Mouse (Mus musculus): ENCODE data around the gene Slc7a15. TPM values are rescaled to one million over a fixed set of nuclear protein-coding genes. Genes with fewer than 3 reads are reported as not detected.

Gene Slc7a15
- polyA plus RNA-seq, 1 experiment from 2014 or later, result not detected

DNA sequence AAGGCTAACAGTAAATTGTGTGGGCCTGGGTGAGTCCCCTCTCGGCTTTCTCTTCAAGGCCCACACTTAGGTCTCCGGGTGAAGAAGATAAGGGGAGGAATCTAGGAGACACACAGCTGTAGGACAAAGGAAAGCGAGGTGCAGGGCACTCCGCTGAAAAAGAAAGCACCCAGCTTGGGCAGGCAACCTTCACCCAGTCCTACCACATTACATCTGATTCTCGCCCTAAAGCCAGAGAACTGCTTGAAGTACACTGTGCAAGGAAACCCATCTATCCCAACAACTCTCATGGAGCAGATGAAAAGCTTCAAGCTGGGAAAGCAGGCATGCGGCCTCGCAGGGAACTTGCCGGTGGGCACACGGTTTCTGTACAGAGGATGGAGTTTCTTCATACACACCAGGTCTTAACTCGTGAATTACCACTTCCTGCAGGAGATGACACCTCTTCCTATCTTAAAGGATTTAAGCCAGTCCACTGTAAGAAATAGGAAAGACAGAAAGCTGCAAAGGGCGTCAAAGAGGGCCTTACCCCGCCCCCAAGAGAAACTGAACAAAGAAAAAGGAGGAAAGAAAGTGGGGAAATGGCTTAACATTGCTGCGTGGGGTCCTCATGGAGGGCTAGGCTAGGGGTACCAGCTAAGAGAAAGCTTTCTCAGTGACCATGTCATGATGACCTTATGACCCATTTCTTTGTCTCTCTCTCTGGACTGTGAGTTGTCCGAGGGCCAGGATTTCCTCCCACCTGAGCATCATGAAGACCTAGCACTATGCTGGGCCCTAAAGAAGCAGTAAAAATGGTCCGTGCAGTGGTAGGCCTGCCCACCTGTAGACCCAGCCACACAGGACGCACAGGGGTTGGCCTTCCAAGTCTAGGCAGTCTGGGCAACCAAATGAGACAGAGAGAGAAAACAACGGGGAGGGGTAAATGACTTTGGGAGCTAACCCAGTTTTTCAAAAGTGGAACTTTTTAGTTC lies 98.0 kb downstream of the Slc7a15 start:
- no peak for ATAC-seq (ENCODE audit: low FRiP score, low read depth)
- Histone ChIP-seq H3K4me3 (peak overlapping the region; percentile 85), H3K9ac (peak overlapping the region; percentile 71), H3K4me1 (peaks cover 36% of the 10 kb centered on the region), H3K36me3 (no peaks in the 10 kb centered on the region), H3K9me3 (no peaks in the 10 kb centered on the region), H3K27me3 (no peaks in the 10 kb centered on the region), H3K4me2 (replicated peaks) (peak overlapping the region; percentile 96), H3K27ac (peak overlapping the region; percentile 100)
- 55% methylated on average over 17 of the region's 17 CpGs for WGBS

DNA sequence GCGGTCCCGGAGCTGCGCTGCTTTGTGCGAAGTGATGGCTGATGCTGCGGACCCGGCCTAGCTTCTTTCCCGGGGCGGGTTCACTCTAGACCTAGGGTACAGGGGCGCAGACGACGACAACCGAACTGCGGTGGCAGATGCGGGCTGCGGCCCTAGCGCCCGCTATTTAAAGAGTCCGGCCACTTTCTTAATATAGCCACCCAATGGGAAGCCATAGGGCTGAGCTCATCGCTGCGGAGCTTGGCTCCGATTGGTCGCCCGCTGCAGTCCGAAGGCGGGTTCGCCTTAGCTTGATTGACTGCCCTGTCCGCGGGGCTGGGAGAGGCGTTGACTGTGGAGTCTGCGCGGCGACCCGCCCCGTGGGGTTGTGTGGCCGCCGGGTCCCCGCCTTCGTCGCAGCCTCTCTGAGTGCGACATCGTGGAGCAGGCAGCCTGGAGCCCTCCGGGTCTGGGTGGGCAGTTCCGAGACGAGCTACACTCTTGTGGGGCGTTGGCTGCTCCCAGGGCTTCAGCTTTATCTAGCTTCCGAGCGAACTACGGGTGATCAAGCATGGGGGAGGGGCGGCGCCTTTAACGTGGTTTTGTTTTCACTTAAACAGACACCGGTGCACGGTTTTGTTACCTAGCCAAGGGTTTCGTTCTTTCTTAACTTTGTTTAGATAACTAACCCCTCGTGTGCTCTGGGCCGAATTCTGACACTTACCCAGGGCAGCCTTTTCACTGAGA lies 98.8 kb downstream of the Slc7a15 start, which contains the start of gene Rhob:
Gene Rhob, minus strand, starts transcription at position 139 of the 726 bp plus-strand sequence.
- H3K4me3 ChIP-seq, result peak within 1 kb of the TSS; percentile 85
- H3K4me2 ChIP-seq (replicated peaks), result peak within 1 kb of the TSS; percentile 96
- H3K27ac ChIP-seq, result peak within 1 kb of the TSS; percentile 100
- H3K9ac ChIP-seq, result peak within 1 kb of the TSS; percentile 98
- peak; percentile 97 for ATAC-seq (ENCODE audit: low FRiP score, low read depth)
- under 1% methylated on average over 56 of the region's 56 CpGs for WGBS
- H3K27me3 ChIP-seq, result no peaks in the 10 kb centered on the region
- peaks cover 38% of the 10 kb centered on the region for H3K4me1 ChIP-seq
- H3K9me3 ChIP-seq, result no peaks in the 10 kb centered on the region
- no peaks in the 10 kb centered on the region for H3K36me3 ChIP-seq

DNA sequence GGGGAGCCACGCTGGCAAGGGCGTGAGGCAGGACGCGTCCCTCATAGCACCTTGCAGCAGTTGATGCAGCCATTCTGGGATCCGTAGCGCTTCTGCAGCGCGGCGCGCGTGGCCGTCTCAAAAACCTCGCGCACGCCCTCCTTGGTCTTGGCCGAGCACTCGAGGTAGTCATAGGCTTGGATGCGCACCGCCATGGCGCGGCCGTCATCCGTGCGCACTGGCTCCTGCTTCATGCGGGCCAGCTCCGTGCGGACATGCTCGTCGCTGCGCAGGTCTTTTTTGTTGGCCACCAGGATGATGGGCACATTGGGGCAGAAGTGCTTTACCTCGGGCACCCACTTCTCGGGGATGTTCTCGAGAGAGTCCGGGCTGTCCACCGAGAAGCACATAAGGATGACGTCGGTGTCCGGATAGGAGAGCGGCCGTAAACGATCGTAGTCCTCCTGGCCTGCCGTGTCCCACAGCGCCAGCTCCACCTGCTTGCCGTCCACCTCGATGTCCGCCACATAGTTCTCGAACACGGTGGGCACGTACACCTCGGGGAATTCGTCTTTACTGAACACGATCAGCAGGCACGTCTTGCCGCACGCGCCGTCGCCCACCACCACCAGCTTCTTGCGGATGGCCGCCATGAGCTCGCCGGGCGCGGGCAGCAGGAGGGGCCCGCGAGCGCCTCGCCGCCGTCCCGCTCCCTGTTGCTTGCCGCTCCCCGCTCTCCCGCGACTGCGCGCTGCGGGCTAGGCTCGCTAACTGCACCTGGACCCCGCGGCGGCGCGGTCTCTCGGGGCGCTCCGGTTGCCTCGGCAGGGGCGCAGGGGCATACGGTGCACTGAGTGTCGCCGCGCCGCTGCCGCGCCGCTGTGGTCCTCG lies 99.6 kb downstream of the Slc7a15 start:
- peak overlapping the region; percentile 85 for H3K4me3 ChIP-seq
- H3K27ac ChIP-seq, result peak overlapping the region; percentile 100
- no peaks in the 10 kb centered on the region for H3K27me3 ChIP-seq
- peaks cover 38% of the 10 kb centered on the region for H3K4me1 ChIP-seq
- ATAC-seq (ENCODE audit: low FRiP score, low read depth), result peak; percentile 60
- H3K4me2 ChIP-seq (replicated peaks), result peak overlapping the region; percentile 96
- peak overlapping the region; percentile 98 for H3K9ac ChIP-seq
- WGBS, result under 1% methylated on average over 92 of the region's 99 CpGs
- no peaks in the 10 kb centered on the region for H3K9me3 ChIP-seq
- no peaks in the 10 kb centered on the region for H3K36me3 ChIP-seq

DNA sequence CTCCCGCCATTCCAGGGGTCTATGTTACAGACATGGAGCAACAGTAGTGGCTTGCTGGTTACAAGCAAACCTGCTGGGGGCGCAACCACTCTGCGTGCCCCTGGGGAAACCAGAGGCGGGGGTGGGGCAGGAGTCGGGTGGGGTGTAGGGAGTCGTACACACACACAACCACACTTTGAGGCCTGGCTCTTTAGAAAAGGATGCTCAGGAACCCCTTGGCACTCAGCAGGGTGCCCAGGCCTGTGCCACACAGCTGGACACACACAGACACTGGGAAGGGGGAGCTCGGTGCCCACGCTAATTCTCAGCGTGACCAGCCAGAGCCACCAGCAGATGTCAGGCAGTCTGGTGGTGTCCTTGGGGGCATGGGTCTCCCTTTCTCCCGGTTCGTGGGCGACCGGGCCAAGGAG lies 100.3 kb downstream of the Slc7a15 start:
- no peaks in the 10 kb centered on the region for H3K27me3 ChIP-seq
- peak overlapping the region; percentile 98 for H3K9ac ChIP-seq
- no peaks in the 10 kb centered on the region for H3K36me3 ChIP-seq
- ATAC-seq (ENCODE audit: low FRiP score, low read depth), result no peak
- H3K4me2 ChIP-seq (replicated peaks), result peak overlapping the region; percentile 96
- peak overlapping the region; percentile 85 for H3K4me3 ChIP-seq
- WGBS, result 6% methylated on average over 10 of the region's 13 CpGs
- no peaks in the 10 kb centered on the region for H3K9me3 ChIP-seq
- H3K4me1 ChIP-seq, result peaks cover 38% of the 10 kb centered on the region
- peak overlapping the region; percentile 100 for H3K27ac ChIP-seq

DNA sequence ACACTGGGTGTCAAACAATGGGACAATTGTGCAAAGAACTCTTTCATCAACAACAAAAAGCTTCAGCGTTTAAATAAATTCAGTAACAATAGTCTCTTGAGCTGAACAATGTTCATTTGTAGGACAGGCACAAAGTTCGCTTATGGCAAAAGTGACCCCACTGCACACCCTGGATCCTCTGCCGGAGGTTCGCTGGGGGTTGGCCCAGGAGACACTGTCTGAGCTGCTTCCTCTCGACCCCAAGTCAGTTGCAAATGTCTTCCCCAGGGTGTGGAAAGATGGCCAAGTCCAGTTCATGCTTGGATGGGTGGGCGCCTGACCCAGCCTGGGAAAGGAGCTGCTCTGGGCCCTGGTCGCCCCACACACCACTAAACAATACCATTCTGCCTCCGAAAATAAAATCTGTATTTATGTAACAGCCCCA lies 100.7 kb downstream of the Slc7a15 start:
- Histone ChIP-seq H3K4me3 (peak overlapping the region; percentile 85), H3K27me3 (no peaks in the 10 kb centered on the region), H3K9me3 (no peaks in the 10 kb centered on the region), H3K36me3 (no peaks in the 10 kb centered on the region), H3K9ac (peak overlapping the region; percentile 98), H3K27ac (no peak overlapping the region), H3K4me1 (peaks cover 38% of the 10 kb centered on the region), H3K4me2 (replicated peaks) (peak overlapping the region; percentile 96)
- ATAC-seq (ENCODE audit: low FRiP score, low read depth), result no peak
- 28% methylated on average over 8 of the region's 8 CpGs for WGBS

DNA sequence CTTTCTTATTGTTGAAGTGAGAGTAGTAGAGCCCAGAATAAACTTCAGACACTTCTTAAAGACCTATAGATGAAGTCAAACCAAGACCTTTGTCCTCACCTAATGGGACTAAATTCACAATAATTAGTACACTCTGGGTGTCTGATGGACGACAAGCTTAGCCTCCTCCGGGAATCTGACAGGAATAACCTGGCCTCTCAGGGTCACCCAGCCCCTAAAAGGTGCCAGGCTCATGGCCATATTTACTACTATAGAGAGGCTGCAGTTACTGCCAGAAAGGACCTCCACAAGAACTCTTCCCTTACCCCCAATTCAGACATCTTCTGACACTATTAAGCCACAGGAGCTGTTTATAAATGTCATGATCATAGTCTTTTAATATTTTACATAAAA lies 101.6 kb downstream of the Slc7a15 start:
- no peak for ATAC-seq (ENCODE audit: low FRiP score, low read depth)
- no peaks in the 10 kb centered on the region for H3K27me3 ChIP-seq
- peak overlapping the region; percentile 19; the same call in 1 of the 2 replicates for H3K9ac ChIP-seq
- H3K4me3 ChIP-seq, result peak overlapping the region; percentile 85
- WGBS, result 16% methylated on average over 2 of the region's 2 CpGs
- no peaks in the 10 kb centered on the region for H3K9me3 ChIP-seq
- H3K4me2 ChIP-seq (replicated peaks), result peak overlapping the region; percentile 96
- H3K4me1 ChIP-seq, result peaks cover 38% of the 10 kb centered on the region
- H3K27ac ChIP-seq, result no peak overlapping the region
- H3K36me3 ChIP-seq, result no peaks in the 10 kb centered on the region

DNA sequence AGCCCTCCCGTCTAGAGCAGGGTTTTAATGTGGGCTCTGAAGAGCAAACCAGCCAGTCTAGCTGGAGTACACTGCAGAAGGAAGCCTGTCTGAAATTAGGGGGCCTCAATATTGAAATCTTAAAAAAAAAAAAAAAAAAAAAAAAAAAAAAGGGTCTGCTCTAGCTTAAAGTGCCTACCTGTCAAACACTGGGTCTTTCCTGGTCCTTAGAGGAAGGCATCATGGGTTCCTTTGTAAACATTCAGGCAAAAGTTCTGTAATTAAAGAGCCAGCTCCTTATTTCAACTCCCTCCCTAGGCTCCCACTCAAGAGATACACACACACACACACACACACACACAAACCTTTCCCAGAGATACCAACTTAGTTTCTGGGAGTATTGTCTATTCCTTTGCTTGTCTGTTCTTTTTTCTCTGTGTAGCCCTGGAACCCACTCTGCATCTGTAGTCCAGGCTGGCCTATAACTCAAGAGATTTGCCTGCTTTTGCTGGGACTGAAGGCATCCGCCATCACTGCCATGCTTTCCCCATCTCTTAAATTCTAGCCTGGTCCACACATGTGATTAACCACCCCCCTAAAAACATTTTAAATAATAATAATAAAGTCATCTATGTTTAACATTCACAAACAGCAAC lies 102.1 kb downstream of the Slc7a15 start:
- peaks cover 38% of the 10 kb centered on the region for H3K4me1 ChIP-seq
- peak overlapping the region; percentile 83; the same call in 1 of the 2 replicates for H3K27ac ChIP-seq
- WGBS, result 36% methylated on average over 2 of the region's 2 CpGs

DNA sequence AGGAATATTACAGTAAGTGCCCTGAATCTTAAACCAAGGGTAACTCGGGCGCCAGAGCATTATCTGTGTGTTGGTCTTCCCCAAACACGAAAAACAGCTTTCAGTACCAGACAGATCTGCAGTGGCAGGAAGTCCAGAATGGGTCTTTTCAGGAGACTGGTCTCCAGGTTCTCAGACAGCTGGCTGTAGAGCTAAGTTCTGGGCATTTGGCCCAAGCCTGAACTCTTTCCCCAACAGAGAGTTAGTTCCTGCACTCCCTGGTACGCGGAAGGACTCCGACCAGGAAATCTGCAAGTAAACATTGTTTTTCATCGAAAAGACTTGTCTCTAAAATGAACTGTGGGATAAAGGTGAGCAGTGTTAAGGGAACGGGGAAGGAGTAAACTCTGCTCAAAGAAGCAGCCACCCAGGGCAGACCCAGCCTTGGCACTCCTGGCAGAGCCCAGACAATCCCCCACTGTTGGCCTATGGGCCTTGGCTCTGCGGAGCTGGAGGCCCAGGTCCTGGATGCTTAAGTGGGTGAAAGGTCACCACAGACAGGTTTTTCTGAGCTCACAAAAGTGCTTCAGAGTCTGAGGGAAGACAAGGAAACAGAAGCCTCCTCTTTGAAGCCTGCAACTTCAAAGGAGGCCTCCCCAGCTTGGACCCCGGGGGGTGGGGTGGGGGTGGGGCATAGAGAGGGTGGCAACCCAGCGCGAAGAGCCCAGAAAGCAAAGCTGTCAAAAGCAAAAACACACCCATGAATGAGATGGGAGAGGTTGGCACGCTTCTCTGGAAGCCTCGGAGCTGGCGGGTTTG lies 102.8 kb downstream of the Slc7a15 start:
- peak overlapping the region; percentile 85; the same call in 1 of the 2 replicates for H3K4me3 ChIP-seq
- peak overlapping the region; percentile 51; the same call in 1 of the 2 replicates for H3K9ac ChIP-seq

More for the DNA sequence above, 102.1 kb downstream of the Slc7a15 start:
- Histone ChIP-seq H3K4me3 (peak overlapping the region; percentile 85), H3K9me3 (no peaks in the 10 kb centered on the region), H3K9ac (peak overlapping the region; percentile 43; the same call in 1 of the 2 replicates), H3K4me2 (replicated peaks) (peak overlapping the region; percentile 96), H3K36me3 (no peaks in the 10 kb centered on the region), H3K27me3 (no peaks in the 10 kb centered on the region)
- no peak for ATAC-seq (ENCODE audit: low FRiP score, low read depth)

DNA sequence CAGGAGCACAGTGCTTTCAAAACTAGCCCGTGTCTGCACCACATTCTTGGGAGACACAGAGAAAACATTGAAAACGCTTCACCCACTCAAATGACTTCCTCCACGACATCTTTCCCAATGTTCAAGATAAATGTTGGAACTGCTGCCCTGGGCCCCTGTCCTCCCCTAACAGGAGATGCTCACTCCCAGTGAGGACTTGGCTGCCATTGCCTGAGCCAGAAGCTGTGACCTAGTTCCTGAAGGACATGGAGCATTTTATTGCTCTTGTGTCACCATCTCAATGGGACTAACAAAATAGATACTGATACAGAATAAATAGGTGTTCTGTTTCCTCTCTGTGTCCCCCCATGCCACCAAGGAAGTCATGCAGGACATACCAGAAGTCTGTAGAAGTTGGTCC lies 104.2 kb downstream of the Slc7a15 start:
- Histone ChIP-seq H3K4me1 (peaks cover 29% of the 10 kb centered on the region), H3K27me3 (no peaks in the 10 kb centered on the region), H3K27ac (no peak overlapping the region), H3K9ac (no peak overlapping the region), H3K36me3 (no peaks in the 10 kb centered on the region), H3K4me3 (no peak overlapping the region), H3K9me3 (no peaks in the 10 kb centered on the region), H3K4me2 (replicated peaks) (no peak overlapping the region)
- ATAC-seq (ENCODE audit: low FRiP score, low read depth), result no peak
- 78% methylated on average over 3 of the region's 3 CpGs for WGBS

More for the DNA sequence above, 102.8 kb downstream of the Slc7a15 start:
- Histone ChIP-seq H3K27ac (peak overlapping the region; percentile 83), H3K4me1 (peaks cover 36% of the 10 kb centered on the region), H3K27me3 (no peaks in the 10 kb centered on the region), H3K36me3 (no peaks in the 10 kb centered on the region), H3K4me2 (replicated peaks) (peak overlapping the region; percentile 96), H3K9me3 (no peaks in the 10 kb centered on the region)
- no peak for ATAC-seq (ENCODE audit: low FRiP score, low read depth)
- WGBS, result 17% methylated on average over 15 of the region's 15 CpGs

DNA sequence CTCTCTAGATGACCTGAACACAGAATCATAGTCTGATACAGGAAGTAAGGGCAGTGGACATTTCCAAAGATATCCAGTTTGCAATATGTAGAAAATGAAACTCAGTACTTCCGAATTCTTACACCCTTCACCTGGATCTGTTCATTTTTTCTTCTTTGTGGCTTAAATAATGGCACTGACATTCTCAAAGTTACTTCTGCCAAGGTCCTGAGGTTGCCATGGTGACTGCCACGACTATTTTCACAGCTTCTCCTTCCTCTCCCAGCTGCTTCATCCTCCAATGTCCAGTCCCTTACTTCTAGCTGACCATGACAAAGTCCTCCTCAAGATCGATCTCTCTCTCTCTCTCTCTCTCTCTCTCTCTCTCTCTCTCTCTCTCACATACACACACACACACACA lies 105.5 kb downstream of the Slc7a15 start:
- WGBS, result 68% methylated on average over 3 of the region's 3 CpGs

More for the DNA sequence above, 105.5 kb downstream of the Slc7a15 start:
- peak overlapping the region; percentile 39; the same call in 1 of the 2 replicates for H3K27ac ChIP-seq
- H3K9me3 ChIP-seq, result no peaks in the 10 kb centered on the region
- H3K9ac ChIP-seq, result no peak overlapping the region
- H3K4me1 ChIP-seq, result peaks cover 29% of the 10 kb centered on the region
- no peak overlapping the region for H3K4me3 ChIP-seq
- no peak overlapping the region for H3K4me2 ChIP-seq (replicated peaks)
- H3K27me3 ChIP-seq, result no peaks in the 10 kb centered on the region
- ATAC-seq (ENCODE audit: low FRiP score, low read depth), result no peak
- H3K36me3 ChIP-seq, result no peaks in the 10 kb centered on the region

Data from limb, embryonic 13.5 days (tissue).